Mouse (Mus musculus) liver, embryonic 14.5 days (tissue): ENCODE data around the gene Havcr1. TPM values are rescaled to one million over a fixed set of nuclear protein-coding genes. Genes with fewer than 3 reads are reported as not detected.
"Not testable (repeated sequence)": the region's sequence is repeated elsewhere in the genome, so short reads cannot be mapped to it uniquely, and the experiment has no call there.

ENCODE experiments used
- ATAC-seq: fragments of 200-750 bp; cut with Nextera tagmentation; 2 replicates; pipeline ENCODE4 v1.8.0; 2017; ENCODE audit warnings: moderate number of reproducible peaks, mild to moderate bottlenecking, moderate library complexity; ENCODE audit not compliant: insufficient read depth
- DNase-seq, 3 experiments: peaks; one replicate each; pipeline ENCODE4 v3.0.0-alpha.2; 2012 to 2013; ENCODE audit warnings: low read depth in 3 of 3, low spot score in 3 of 3
- H3K27ac ChIP-seq: fragments of 300-500 bp; sonication (generic); 2 replicates; pipeline ENCODE4 v1.5.1; 2014; ENCODE audit warnings: moderate library complexity, mild to moderate bottlenecking, control low read depth, inconsistent platforms
- H3K27me3 ChIP-seq: fragments of 300-500 bp; sonication (generic); 2 replicates; pipeline ENCODE4 v1.6.1; 2014; ENCODE audit warnings: mild to moderate bottlenecking, low read length, moderate library complexity; ENCODE audit not compliant: control insufficient read depth, insufficient read depth
- H3K36me3 ChIP-seq: fragments of 300-500 bp; sonication (generic); replicated peaks from 2 replicates; pipeline ENCODE4 v1.6.1; 2014; ENCODE audit warnings: low read depth; ENCODE audit not compliant: control insufficient read depth, insufficient read depth
- H3K4me1 ChIP-seq, 2 experiments: fragments of 200-500 bp in 1 of 2; fragments of 300-500 bp in 1 of 2; sonication (generic) in 1 of 2; replicated peaks; 2 replicates each; pipeline ENCODE4 v1.6.1; 2012 to 2014; ENCODE audit warnings: antibody characterized with exemption in 1 of 2, inconsistent platforms in 1 of 2, low read length in 1 of 2; ENCODE audit not compliant: control insufficient read depth in 2 of 2, insufficient read depth in 2 of 2
- H3K4me2 ChIP-seq: fragments of 300-500 bp; sonication (generic); 2 replicates; pipeline ENCODE4 v1.6.1; 2014; ENCODE audit warnings: low read depth, mild to moderate bottlenecking, control low read depth, moderate library complexity
- H3K4me3 ChIP-seq, 2 experiments: fragments of 200-500 bp in 1 of 2; fragments of 300-500 bp in 1 of 2; sonication (generic) in 1 of 2; 2 replicates each; pipeline ENCODE4 v1.5.1; 2012 to 2014; ENCODE audit warnings: low read depth in 2 of 2, low read length in 2 of 2, mild to moderate bottlenecking in 2 of 2, control low read depth in 1 of 2, inconsistent platforms in 1 of 2, moderate library complexity in 1 of 2; ENCODE audit not compliant: insufficient read depth in 1 of 2
- H3K9ac ChIP-seq: fragments of 300-500 bp; sonication (generic); replicated peaks from 2 replicates; pipeline ENCODE4 v1.6.1; 2014; ENCODE audit warnings: mild to moderate bottlenecking, control low read depth, moderate library complexity
- H3K9me3 ChIP-seq: fragments of 300-500 bp; sonication (generic); 2 replicates; pipeline ENCODE4 v1.6.1; 2016; ENCODE audit warnings: low read length, mixed read lengths; ENCODE audit not compliant: control insufficient read depth
- CTCF ChIP-seq: IDR thresholded peaks from 2 replicates; pipeline ENCODE4 v1.5.1; 2016; ENCODE audit warnings: antibody characterized with exemption, low read depth, control low read depth
- EP300 ChIP-seq: IDR thresholded peaks from 2 replicates; pipeline ENCODE4 v1.6.1; 2016; ENCODE audit warnings: antibody characterized with exemption, low read depth
- WGBS: fragments of 180-500 bp; shearing (Covaris S2); extraction: QIAGEN DNeasy Blood & Tissue Kit; methylation state at CpG from one replicate; pipeline ENCODE4 v1.1.7; 2014; ENCODE audit not compliant: insufficient replicate concordance; 5-methylcytosine and 5-hydroxymethylcytosine counted together
- polyA plus RNA-seq, 2 experiments: library from polyadenylated mRNA; depleted of rRNA in 1 of 2; stranded (reverse) in 1 of 2; unstranded in 1 of 2; fragments of >200 nt; fragmentation: Nextera tagmentation in 1 of 2; extraction: Ambion mirVana in 1 of 2; gene quantifications; 2 replicates each; pipeline versions ENCODE4 v1.2.1 to v1.2.3; 2012 to 2014

The Havcr1 gene
- polyA plus RNA-seq (2012; rRNA removed): not detected in 2 replicates
- not detected in 2 replicates for polyA plus RNA-seq (2014; fragmentation: Nextera tagmentation; extraction: Ambion mirVana)

DNA sequence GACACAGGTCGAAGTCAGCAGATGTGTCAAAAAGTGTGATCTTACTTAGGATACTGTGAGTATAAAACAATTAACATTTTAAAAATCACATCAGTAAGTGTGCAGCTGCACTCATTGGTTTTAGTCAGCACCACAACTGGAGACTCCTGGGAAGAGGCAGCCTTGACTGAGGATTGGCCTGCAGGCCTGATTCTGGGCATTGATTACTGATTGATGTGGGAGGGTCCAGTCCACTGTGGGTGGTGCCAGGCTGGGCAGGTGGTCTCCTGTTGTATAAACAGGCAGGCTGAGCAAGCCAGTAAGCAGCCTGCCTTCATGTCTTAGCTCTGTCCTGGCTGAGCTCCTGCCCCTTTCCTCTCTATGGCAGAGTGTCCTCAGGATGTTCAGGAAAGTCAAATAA is at the start of gene Havcr1:
Havcr1 (plus strand) TSS at position 5 of the 400 bp plus-strand sequence.
- not testable (repeated sequence) for H3K9me3 ChIP-seq, H3K4me1 ChIP-seq, DNase-seq, H3K4me3 ChIP-seq, H3K9ac ChIP-seq, H3K4me2 ChIP-seq, H3K36me3 ChIP-seq, H3K27ac ChIP-seq, H3K27me3 ChIP-seq, ATAC-seq
- 73% methylated on average over 1 of the region's 1 CpGs for WGBS

DNA sequence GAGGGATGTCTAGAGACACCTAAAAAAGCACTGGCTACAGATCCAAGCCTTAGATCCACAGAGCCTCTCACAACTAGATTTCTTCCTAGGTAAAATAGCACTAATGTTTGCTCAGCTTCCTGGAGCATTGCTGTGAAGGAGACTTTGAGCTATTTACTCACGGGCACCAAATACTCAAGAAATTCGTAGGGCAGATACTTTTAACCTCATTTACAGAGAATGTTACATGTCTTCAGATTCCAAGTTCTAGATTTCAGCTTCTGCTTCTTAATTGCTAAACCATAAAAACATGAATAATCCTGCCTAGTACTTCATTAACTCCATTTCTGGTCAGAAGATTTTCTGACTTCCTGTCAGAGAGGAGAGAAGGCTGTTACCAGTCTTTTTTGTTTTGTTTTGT is 44.7 kb upstream of the Havcr1 start:
- Histone ChIP-seq H3K9ac (no peak overlapping the region), H3K4me1 (no peaks in the 10 kb centered on the region), H3K4me3 (no peak overlapping the region), H3K27me3 (no peaks in the 10 kb centered on the region), H3K9me3 (no peaks in the 10 kb centered on the region), H3K27ac (no peak overlapping the region), H3K36me3 (no peaks in the 10 kb centered on the region), H3K4me2 (no peak overlapping the region)
- ATAC-seq: no peak
- DNase-seq: no peak
- TF ChIP-seq EP300 (no peak), CTCF (no peak)
- 49% methylated on average over 2 of the region's 2 CpGs for WGBS

- not testable (repeated sequence) for ATAC-seq, DNase-seq, H3K27me3 ChIP-seq, H3K4me1 ChIP-seq, H3K4me2 ChIP-seq, H3K9me3 ChIP-seq, H3K36me3 ChIP-seq, H3K9ac ChIP-seq, H3K27ac ChIP-seq, H3K4me3 ChIP-seq
- WGBS: 25% methylated on average over 2 of the region's 2 CpGs
These were observed 39.0 kb upstream of the Havcr1 start for GRCm38 (mm10) chr11:46695849-46696248.

DNA sequence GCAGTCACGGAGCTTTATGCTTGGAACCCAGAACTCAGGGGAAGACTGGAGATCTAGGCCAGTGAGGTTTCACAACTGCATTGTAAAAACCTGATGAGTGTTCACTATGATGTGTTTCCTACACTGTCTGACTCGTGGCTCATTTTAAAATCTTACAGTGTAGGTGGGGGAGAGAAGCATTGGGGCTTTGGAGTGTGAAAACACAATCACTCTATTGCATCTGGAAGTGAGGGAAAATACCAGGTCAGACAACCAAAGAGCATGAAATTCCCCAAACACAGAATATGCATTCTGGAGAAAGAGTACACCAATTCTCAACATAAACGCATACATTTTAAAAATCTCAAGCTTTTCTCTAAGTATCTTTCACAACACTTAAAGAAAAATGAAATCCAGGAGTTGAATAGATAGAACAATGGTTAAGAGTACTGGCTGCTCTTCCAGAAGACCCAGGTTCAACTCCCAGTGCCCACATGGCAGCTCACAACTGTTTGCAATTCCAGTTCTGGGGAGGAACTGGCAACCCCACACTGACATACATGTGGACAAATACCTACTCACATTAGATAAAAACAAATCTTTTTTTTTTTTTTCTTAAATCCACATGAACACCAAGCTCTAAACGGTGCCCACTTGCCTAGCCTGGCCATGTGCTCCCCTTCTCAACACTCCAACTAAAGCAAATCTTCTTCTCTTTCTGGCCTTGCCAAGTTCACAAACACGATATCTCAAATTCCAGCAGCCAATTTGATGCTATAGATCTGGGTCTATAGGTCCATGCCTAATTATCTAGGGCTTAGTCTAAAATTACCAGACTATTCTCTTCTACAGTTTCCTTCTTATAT is 37.2 kb upstream of the Havcr1 start:
- Histone ChIP-seq H3K9ac (no peak overlapping the region), H3K4me2 (peak overlapping the region; percentile 27; the same call in 1 of the 2 replicates), H3K27me3 (no peaks in the 10 kb centered on the region), H3K4me3 (no peak overlapping the region), H3K4me1 (no peaks in the 10 kb centered on the region), H3K36me3 (no peaks in the 10 kb centered on the region), H3K9me3 (no peaks in the 10 kb centered on the region), H3K27ac (no peak overlapping the region)
- DNase-seq: no peak
- no peak for ATAC-seq
- no peak for TF ChIP-seq EP300
- no peak for TF ChIP-seq CTCF
- 47% methylated on average over 5 of the region's 5 CpGs for WGBS

- no peak overlapping the region for H3K27ac ChIP-seq
- DNase-seq (no peak), ATAC-seq (no peak)
- H3K36me3 ChIP-seq: no peaks in the 10 kb centered on the region
- no peak for TF ChIP-seq CTCF
- TF ChIP-seq EP300: no peak
- no peaks in the 10 kb centered on the region for H3K4me1 ChIP-seq
- H3K9ac ChIP-seq: no peak overlapping the region
- no peaks in the 10 kb centered on the region for H3K9me3 ChIP-seq
- 48% methylated on average over 6 of the region's 6 CpGs for WGBS
- no peaks in the 10 kb centered on the region for H3K27me3 ChIP-seq
- H3K4me3 ChIP-seq: no peak overlapping the region
- peak overlapping the region; percentile 27; the same call in 1 of the 2 replicates for H3K4me2 ChIP-seq
These were observed 36.6 kb upstream of the Havcr1 start for GRCm38 (mm10) chr11:46698278-46698655.
